Mouse (Mus musculus): ENCODE measurements at regions not wholly inside any gene's neighbourhood (a gene's known extent, or its start where the extent isn't known, plus 50 kb on each side); places are given as distances from the start of the nearest gene placed in this dataset.

- no peak for DNase-seq (ENCODE audit: low read depth, low spot score)
Measured at GRCm38 (mm10) chr2:48730780-48731179, 83.1 kb upstream of the Acvr2a start.

- DNase-seq (ENCODE audit: low read depth, low spot score) = no peak
Measured at GRCm38 (mm10) chr2:48733936-48734335, 80.0 kb upstream of the Acvr2a start.

GRCm38 (mm10) chr2:48734521-48734920 lies 79.4 kb upstream of the Acvr2a start:
- no peak for DNase-seq (ENCODE audit: low read depth, low spot score)

GRCm38 (mm10) chr2:48736312-48736711 lies 77.6 kb upstream of the Acvr2a start:
- DNase-seq (ENCODE audit: low read depth, low spot score) = no peak

All from brain, embryonic 18.5 days (tissue).